Mouse (Mus musculus): ENCODE data around the gene Hnrnpf. TPM values are rescaled to one million over a fixed set of nuclear protein-coding genes. Genes with fewer than 3 reads are reported as not detected.

Hnrnpf gene
- total RNA-seq, 2 experiments from 2014 or later: 228 to 255 TPM

DNA sequence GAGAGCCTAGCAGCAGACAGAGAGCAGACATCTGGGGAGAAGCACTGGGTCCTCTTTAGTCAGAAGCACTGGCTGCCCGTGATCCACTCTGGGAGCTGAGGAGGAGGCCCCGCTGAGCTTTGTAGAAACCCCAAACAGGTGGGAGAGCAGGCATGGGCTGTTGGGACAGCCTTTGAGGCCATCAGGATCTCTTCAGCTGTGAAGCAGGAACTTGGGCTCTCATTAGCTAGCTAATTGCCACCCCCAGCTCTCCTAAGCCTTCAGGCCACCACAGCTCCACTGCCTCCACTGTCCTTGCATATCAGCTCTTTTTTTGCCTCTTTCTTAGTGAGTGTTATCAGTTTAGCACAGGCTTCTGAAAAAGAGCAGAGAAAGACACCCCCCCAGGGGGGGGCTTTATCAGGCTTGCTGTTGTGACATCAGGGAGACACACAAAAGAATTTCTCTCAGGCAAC, 11.5 kb upstream of the Hnrnpf start:
- intact Hi-C loops (cut with DNase I): no loop called here
- no peak for DNase-seq

DNA sequence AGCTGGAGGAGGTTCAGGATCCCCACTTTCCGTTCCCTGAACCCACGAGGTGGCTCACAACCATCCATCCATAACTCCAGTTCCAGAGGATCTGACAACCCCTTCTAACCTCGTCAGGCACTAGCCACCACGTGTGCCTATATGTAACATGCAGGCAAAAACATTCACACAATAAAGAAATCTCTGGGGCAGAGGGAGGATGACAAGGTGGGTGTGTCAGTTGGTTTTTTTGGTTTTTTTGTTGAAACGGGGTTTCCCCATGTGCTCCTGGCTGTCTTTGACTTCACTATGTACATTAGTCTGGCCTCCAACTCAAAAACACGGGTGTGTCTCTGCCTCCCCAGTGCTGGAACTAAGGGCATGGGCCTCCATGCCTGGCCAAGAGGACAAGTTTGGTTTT, 9.9 kb upstream of the Hnrnpf start:
- intact Hi-C loops (cut with DNase I): no loop called here
- DNase-seq: no peak

DNA sequence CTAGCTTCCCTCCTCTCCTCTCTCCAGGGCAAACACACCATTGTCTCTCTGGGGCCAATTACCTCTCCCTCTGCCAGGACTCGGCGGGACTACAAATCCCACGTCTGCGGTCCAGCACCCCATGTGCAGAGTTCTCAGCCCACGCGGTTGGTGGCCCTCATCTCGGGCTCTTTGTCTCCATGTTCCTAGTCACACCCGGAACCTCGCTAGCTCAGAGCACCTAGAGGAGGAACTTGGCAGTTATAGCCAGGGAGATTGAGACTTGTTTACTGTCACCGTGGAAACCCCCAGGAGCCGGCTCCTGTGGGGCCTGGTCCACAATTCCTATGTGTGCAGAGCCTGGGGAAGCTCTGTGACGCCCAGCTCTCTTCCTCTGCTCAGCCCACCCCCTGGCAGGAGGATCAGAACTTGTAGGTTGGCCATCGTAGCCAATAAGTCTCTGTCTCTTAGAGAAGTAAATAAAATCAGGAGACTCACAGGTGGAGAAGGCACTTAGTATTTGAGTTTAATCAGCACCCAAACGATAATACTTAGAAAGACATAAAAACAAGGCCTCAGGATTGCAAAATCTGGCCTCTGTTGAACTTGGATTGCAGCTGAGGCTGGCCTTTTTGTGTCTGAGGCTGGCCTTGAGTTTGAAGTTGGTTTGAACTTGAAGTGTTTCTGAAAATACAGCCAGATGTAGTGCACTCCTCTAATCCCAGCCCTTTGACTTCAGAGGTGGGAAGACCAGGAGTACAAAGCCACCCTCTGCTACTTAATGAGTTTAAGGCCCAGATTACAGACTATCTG, 8.6 kb upstream of the Hnrnpf start:
- DNase-seq: no peak
- intact Hi-C loops (cut with DNase I): no loop called here

DNA sequence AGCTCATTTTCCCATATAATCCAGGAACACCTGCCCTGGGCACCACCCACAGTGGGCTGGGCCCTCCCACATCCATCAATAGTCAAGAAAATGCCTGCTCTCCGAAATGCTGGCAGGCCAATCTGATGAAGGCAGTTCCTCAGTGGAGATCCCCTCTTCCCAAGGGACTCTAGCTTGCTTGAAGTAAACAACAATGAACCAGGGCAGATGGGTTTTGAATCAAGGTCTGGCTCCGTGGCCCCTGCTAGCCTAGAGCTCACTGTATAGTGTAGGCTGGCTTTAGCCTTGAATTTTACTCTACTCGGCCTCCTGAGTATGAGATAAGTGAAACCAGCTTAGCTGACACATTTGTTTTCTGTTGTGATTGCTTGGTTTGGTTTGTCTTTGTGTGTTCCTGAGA, 7.7 kb upstream of the Hnrnpf start:
- intact Hi-C loops (cut with DNase I): no loop called here
- no peak for DNase-seq

DNA sequence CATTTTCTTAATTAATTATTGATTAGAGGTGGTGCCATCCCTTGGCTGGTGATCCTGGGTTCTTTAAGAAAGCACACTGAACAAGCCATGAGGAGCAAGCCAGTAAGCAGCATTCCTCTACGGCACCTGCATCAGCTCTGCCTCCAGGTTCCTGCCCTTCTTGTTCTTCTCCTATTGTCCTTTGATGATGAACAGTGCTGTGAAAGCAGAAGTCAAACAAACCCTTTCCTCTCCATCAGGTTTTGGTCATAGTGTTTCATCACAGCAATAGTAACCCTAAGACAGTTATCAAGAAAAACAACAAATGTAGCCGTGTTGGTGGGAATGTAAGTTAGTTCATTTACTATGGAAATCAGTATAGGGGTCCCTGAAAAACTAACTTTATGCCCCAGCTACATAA, 6.7 kb upstream of the Hnrnpf start:
- intact Hi-C loops (cut with DNase I): no loop called here
- no peak for DNase-seq

DNA sequence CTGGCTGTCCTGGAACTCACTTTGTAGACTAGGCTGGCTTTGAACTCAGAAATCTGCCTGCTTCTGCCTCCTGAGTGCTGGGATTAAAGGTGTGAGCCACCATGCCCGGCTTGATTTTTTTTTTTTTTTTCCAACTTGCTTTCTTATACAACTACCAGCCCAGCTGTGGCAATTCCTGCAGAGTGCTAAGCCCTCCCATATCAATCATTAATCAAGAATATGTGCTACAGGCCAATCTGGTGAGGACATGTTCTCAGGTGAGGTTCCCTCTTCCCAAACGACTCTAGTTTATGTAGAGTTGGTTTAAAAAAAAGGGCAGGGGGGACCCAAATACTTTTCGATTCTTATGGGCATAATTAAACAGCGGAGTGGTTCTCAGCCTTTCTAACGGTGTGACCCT, 2.3 kb upstream of the Hnrnpf start:
- intact Hi-C loops (cut with DNase I): no loop called here
- no peak for DNase-seq

DNA sequence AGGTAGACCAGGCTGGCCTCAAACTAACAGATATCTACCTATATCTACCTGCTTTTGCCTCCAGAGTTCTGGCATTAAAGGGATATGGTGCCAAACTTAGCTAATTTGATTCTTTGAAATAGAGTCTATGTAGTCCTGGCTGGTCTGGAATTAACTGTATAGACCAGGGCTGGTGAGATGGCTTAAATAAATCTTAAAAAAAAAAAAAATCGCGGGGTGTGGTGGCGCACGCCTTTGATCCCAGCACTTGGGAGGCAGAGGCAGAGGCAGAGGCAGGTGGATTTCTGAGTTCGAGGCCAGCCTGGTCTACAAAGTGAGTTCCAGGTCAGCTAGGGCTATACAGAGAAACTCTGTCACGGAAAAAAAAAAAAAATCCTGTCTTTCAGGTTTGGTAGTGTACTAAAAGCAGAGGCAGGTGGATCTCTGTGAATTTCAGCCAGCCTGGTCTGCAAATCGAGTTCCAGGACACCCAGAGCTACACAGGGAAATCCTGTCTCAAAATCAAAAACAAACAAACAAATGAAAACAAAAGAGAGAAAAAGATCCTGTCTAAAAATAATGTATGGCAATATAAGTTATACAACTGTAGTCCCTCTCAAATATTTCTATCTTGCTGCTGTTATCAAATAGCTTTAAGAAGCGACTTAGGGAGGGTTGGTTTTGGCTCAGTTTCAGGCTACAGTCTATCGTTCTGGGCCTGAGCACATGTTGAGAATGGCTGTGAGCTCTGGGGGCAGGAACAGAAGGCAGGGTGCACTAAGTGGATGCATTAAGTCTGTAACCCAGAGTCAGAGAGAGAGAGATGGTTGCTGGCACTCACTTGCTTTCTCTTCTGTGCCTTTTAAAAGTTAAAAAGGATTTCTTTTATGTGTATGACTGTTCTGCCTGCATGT, 1.6 kb downstream of the Hnrnpf start:
- intact Hi-C loops (cut with DNase I): no loop called here
- no peak for DNase-seq

DNA sequence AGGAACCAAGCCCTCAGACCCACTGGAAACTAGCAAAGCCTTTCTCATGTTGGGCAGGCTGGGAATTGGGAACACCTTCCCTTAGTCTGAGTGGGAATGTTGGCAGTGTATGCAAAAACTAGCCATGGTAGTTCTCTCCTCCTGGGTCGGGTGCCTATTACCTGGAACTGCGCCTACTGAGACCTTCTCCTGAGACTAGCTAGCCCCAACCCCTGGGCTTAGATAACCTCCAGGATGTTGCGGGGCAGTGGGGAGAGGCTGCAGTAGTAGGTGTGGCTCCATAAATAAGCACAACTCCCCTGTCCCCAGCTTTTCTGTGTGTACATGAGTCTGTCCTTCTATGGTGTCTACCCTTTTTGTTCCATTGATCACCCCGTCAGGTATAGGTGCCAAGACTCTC, 2.4 kb downstream of the Hnrnpf start:
- DNase-seq: no peak
- intact Hi-C loops (cut with DNase I): no loop called here

DNA sequence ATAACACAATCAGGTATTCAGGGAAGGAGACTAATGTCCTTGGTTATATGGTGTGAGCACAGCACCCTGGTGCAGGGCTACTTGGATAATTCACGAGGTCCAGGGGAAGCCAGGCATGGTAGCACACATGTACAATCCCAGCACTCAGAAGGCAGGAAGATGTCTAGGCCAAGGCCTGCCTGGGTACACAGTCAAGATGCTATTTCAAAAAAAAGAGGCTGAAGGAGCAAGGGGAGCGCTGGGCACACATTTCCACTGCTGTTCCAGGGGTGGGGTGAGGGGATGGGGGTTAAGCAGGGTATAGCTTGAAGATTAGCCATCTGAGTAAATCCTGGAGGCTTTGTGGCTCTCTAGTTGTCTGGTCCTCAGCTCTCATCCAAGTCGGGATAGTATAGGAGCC, 3.7 kb downstream of the Hnrnpf start:
- intact Hi-C loops (cut with DNase I): loop anchor here (1.0 kb wide), 1 partner anchor 24 kb away; no protein-coding TSS in a partner anchor
- no peak for DNase-seq

DNA sequence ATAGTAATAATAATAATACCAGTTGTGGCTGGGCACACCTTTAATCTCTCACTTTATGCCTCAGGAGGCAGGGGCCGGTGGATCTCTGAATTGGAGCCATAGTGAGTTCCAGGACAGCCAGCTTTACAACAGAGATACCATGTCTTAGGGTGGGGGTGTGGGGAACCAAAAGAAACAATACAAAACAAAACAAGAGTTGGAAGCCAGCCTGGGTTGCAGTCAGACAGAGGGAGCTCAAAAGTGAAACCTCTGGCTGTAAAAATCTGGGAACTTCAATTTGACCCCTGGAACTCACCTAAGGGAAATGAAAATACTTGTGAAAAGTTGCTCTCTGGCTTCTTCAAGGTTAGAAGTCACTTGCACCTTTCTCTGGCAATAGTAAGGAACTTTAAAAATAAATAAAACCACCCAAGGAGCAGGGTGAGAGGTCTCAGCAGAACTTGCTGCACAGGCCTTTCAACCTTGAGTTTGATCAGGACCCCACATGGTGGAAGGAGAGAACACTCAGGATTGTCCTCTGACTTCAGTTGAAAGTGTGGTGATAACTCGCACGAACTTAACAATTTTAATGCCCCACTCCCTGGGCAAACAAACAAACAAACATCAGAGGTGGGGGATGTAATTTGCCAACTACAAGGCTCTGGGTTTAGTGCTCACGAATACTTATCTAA, 5.3 kb downstream of the Hnrnpf start:
- no peak for DNase-seq
- intact Hi-C loops (cut with DNase I): no loop called here

DNA sequence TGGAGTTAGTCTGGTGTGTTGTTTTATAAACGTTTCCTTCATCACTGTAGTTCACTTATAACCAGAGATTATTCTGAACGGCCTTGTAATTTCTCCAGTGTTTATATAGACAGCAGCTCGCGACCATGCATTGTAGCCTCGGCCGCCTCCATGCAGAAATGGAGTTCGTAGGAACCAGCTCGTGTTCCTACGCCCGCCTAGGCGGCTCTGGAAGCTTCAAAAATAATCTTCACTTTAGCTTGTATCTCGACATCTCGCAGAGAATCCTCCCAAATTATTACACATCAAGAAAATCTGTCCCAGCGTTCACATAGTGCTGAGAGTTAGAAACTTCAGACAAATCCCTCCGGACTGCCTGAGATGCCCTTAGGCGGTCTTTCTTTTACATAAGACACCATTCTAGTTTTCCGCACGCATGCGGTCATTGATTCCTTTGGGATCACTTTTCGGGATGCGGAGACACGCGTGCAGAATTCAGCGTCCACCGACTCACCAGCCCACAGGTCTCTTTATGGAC, 5.9 kb downstream of the Hnrnpf start:
- DNase-seq: no peak
- intact Hi-C loops (cut with DNase I): loop anchor here (2.0 kb wide), 1 partner anchor 15 kb away; no protein-coding TSS in a partner anchor

DNA sequence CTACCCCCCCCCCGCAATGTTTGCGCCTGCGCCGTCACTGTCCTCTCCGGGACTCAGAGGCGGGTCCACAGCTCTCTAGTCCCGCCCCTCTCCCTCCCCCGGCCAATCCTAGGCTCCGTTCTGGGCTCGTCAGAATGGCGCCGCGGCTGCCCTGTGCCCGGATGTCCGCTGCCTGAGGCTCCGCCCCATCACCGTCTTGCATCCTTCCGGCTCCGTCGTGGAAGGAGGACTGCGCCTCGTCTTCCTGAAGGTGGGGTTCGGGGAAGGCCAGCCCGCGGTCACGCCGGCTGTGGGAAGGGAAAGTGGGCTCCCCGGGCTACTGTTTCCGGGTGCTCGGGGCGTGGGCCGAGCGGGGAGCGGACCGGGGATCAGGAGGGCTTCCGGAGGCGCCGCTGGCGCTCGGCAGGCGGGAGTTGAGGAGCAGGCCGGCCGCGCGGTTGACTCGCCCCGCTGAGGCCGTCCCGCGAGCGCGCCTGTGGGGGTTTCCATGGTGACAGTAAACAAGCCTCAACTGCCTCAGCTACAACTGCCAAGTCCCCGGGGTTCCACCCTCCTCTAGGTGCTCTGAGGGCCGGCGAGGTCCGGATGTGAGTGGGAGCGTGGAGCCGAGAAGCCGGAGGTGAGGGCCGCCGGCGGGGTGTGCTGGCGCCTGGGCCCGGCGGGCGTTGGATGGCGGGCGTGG, 6.6 kb downstream of the Hnrnpf start:
- intact Hi-C loops (cut with DNase I): loop anchor here (2.0 kb wide), 1 partner anchor 14 kb away; no protein-coding TSS in a partner anchor
- DNase-seq: peak; percentile 96

DNA sequence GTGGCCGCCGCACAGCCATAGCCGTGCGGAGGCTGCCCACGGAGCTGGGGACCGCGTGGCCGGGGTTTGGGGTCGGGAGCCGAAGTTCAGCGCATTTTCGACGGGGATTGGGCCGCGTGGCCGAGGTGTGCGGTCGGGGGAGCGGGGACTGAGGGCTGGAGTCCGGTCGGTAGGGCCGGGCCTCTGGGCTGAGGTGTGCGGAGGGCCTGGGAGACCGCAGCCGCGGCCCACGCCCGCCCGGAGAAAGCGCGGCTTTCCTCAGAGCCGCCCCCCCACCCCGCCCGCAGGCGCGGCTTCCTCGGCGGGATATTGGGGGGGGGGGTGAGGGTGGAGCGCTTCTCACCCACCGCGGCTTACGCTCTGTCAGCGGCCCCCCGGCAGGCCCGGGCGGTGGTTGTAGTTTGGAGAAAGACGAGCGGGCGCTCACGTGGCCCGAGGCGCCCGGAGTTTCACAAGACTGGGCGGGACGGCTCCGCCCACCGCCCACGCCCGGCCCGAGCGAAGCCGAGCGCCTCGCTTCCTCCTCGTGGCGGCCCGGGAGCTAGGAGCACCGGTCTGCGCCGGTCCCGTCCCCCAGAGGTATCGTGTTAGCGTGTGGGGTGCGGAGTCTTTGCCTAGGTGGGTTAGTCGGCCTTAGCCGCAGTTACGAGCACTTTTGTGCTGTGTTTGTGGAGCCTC, 7.3 kb downstream of the Hnrnpf start:
- DNase-seq: peak; percentile 92
- intact Hi-C loops (cut with DNase I): loop anchor here (2.0 kb wide), 1 partner anchor 13 kb away; no protein-coding TSS in a partner anchor

DNA sequence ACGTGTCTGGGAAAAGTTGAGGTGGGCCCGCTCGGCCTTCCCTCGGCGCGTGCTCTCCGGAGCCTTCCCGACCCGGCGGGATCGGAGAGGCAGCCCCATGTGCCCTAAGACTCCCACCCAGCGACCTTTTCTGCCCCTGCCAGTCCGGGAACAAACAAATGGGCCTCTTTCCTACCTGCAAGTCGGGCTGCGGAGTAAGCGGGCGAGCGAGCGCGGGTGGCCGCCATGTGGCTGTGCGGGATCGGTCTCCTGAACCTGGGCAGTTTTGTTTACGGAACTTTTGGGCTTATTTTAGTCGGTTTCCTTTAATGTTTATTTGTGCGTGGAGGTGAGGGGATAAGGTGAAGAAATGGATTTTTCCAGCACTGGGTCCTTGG, 7.8 kb downstream of the Hnrnpf start:
- DNase-seq: no peak
- intact Hi-C loops (cut with DNase I): loop anchor here (2.0 kb wide), 1 partner anchor 13 kb away; no protein-coding TSS in a partner anchor

DNA sequence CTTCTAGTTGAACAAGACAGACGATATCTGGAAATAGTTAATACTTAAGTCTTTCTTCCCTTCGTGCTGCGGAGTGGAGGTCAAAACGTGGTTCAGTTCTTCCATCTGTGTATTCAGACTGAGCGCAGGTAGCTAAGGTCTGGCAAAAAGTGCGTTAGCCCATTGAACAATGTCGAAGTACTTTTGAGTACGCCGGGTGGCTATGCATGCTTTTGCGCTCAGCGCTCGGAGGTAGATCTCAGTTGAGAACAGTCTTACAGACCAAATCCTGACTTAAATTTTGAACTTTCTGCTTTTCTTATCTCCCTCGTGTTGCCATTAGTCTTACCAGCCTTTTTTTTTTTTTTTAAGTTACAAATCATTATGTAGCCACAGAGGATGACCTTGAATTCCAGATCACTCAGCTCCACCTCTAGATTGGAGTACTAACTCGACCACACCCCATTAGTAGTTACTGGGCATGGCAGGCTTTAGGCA, 8.3 kb downstream of the Hnrnpf start:
- intact Hi-C loops (cut with DNase I): no loop called here
- DNase-seq: no peak

DNA sequence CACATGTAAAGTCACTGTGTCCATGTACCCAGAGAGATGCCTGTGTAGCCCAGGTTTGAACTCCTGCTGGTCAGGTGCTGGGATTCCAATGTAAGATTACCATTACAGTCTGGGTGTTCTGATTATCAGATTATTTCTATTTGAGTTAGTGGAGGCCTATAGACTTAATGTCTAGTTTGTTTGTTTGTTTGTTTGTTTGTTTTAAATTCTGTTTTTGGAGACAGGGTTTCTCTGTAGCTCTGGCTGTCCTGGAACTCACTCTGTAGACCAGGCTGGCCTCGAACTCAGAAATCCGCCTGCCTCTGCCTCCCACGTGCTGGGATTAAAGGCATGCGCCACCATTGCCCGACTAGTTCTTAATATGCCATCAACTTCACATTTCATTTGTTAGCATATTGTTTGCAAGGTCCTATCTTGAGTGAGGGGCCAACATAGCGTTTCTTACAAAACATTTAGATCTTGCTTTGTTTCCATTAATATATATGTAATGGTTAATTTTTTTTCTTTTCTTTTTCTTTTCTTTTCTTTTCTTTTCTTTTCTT, 10.1 kb downstream of the Hnrnpf start:
- intact Hi-C loops (cut with DNase I): no loop called here
- DNase-seq: no peak

DNA sequence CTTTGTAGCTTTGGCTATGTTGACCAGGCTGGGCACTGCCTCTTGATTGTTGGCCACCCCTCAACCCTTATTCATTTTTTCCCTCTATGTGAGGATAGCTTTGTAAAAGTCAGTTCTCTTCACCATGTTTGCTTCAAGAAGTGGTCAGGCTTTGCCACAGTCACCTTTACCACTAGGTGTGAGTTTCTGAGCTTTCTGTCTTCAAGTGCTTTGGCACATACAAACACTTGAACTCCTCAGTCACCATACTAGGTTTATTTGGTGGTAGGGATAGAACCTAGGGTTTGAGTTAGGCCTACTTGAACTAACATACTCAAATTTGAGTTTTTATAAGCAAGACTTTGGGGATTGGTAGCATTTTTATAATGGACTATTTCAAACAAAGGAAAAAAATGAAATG, 14.4 kb downstream of the Hnrnpf start:
- intact Hi-C loops (cut with DNase I): no loop called here
- no peak for DNase-seq

DNA sequence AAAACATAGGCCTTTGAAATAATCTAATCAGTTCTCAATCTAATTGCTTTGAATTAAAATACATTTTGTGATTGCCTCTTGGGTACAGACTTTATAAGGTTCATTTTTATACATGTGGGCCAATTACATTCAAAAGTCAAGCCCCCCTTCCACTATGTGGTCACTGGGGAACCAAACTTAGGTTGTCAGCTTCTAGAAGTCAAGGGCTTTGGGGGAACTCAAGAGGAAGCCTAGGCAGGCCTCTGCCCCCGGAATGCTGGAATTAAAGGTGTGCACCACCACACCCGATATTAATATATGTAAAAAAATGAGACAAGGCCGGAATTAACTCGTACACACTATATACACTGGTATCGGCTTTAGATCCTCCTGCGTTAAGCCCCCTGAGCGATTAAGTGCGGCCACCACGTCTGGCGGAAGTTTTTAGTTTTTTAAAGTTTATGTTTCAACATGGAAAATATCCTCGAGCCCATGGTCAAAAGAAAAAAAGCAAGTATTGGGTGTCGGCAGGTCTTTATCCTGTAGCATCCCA, 16.1 kb downstream of the Hnrnpf start:
- intact Hi-C loops (cut with DNase I): loop anchor here (2.0 to 5.0 kb wide), 2 partner anchors 37 to 74 kb away; partner anchors contain the start of gene Zfp637
- DNase-seq: no peak
